Mouse (Mus musculus): ENCODE results near the gene Prr3. TPM values are rescaled to one million over a fixed set of nuclear protein-coding genes. Genes with fewer than 3 reads are reported as not detected.

Prr3 gene
- total and polyA plus RNA-seq, 2 experiments from 2014 or later, result 0.61 to 8.6 TPM

DNA sequence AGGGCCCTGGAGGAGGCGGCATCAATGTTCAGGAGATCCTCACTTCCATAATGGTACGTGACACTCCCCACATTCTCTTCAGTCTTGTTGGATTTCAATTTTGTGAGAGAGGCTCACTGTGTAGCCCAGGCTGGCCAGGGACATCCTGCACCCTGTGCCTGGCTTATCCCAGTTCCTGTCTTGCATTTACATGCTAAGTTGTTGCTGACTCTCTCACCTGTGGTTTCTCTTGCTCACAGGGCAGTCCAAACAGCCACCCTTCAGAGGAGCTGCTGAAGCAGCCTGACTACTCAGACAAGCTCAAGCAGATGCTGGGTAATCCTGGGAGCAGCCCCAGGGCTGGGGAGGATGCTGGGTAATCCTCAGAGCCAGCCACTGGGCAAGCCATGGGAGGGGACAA lies 50.5 kb downstream of the Prr3 start:
- no peak for DNase-seq (ENCODE audit: low spot score)
- no peak for TF ChIP-seq CTCF (IDR thresholded peaks at IDR 0.05; ENCODE audit: low read depth)
- TF ChIP-seq EP300 (IDR thresholded peaks at IDR 0.05; ENCODE audit: low read depth), result no peak
- Histone ChIP-seq H3K4me3 (ENCODE audit: low read depth, low read length) (no peak overlapping the region), H3K36me3 (replicated peaks; ENCODE audit: control insufficient read depth, insufficient read depth, low read length) (peaks cover 63% of the 10 kb centered on the region), H3K4me2 (ENCODE audit: low read depth, low read length) (no peak overlapping the region), H3K9me3 (replicated peaks; ENCODE audit: control insufficient read depth, low read length) (no peaks in the 10 kb centered on the region), H3K27ac (ENCODE audit: low read depth) (no peak overlapping the region), H3K9ac (replicated peaks; ENCODE audit: low read depth, low read length) (no peak overlapping the region), H3K27me3 (ENCODE audit: control insufficient read depth, insufficient read depth, low read length) (no peaks in the 10 kb centered on the region), H3K4me1 (ENCODE audit: control insufficient read depth, insufficient read depth) (no peaks in the 10 kb centered on the region)
- WGBS, result 93% methylated on average over 2 of the region's 2 CpGs
- no peak for ATAC-seq (ENCODE audit: insufficient read depth, low read depth)

DNA sequence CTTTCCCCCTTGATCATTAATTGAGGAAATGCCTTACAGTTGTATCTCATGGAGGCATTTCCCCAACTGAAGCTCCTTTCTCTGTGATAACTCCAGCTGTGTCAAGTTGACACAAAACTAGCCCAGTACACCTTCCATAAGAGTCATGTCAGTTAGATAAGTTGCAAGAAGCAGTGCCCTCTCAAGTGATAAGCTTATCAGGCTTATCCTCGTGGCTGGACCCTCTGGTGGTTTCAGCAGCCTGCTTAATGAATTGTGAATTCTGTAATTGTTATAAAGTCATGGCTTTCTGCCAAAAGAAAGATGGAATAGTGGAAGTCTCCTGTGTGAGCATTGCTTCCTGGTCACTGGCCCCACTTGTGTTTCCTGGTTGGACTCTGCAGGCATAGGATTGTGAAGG lies 52.6 kb downstream of the Prr3 start:
- Histone ChIP-seq H3K27ac (ENCODE audit: low read depth) (no peak overlapping the region), H3K9me3 (replicated peaks; ENCODE audit: control insufficient read depth, low read length) (no peaks in the 10 kb centered on the region), H3K4me1 (ENCODE audit: control insufficient read depth, insufficient read depth) (no peaks in the 10 kb centered on the region), H3K9ac (replicated peaks; ENCODE audit: low read depth, low read length) (no peak overlapping the region), H3K27me3 (ENCODE audit: control insufficient read depth, insufficient read depth, low read length) (no peaks in the 10 kb centered on the region), H3K36me3 (replicated peaks; ENCODE audit: control insufficient read depth, insufficient read depth, low read length) (peaks cover 79% of the 10 kb centered on the region), H3K4me2 (ENCODE audit: low read depth, low read length) (no peak overlapping the region), H3K4me3 (ENCODE audit: low read depth, low read length) (no peak overlapping the region)
- DNase-seq (ENCODE audit: low spot score) (no peak), ATAC-seq (ENCODE audit: insufficient read depth, low read depth) (no peak)
- WGBS, result 16% methylated on average over 1 of the region's 1 CpGs
- TF ChIP-seq EP300 (IDR thresholded peaks at IDR 0.05; ENCODE audit: low read depth) (no peak), CTCF (IDR thresholded peaks at IDR 0.05; ENCODE audit: low read depth) (no peak)

DNA sequence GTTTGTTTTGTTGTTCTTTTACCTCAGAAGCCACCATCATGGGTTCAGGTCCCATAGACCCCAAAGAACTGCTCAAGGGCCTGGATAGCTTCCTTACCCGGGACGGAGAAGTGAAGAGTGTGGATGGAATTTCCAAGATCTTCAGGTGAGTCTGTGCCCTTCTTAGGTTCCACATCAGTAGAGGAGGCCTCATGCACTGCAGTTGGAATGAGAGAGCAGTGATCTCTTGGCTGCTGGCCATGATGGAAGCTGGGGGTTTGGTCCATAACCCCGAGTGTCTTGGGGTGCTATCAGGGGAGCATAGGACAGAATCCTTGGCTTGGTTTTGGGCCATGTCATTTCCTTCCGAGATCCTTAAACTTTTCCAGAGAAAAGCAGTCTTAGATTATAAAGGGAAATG lies 56.8 kb downstream of the Prr3 start:
- DNase-seq (ENCODE audit: low spot score) (no peak), ATAC-seq (ENCODE audit: insufficient read depth, low read depth) (no peak)
- 81% methylated on average over 4 of the region's 4 CpGs for WGBS
- Histone ChIP-seq H3K4me3 (ENCODE audit: low read depth, low read length) (no peak overlapping the region), H3K36me3 (replicated peaks; ENCODE audit: control insufficient read depth, insufficient read depth, low read length) (peaks cover 51% of the 10 kb centered on the region), H3K27ac (ENCODE audit: low read depth) (no peak overlapping the region), H3K27me3 (ENCODE audit: control insufficient read depth, insufficient read depth, low read length) (no peaks in the 10 kb centered on the region), H3K9me3 (replicated peaks; ENCODE audit: control insufficient read depth, low read length) (no peaks in the 10 kb centered on the region), H3K4me1 (ENCODE audit: control insufficient read depth, insufficient read depth) (peaks cover 12% of the 10 kb centered on the region; the same call in 1 of the 2 replicates), H3K4me2 (ENCODE audit: low read depth, low read length) (no peak overlapping the region), H3K9ac (replicated peaks; ENCODE audit: low read depth, low read length) (no peak overlapping the region)
- TF ChIP-seq EP300 (IDR thresholded peaks at IDR 0.05; ENCODE audit: low read depth) (no peak), CTCF (IDR thresholded peaks at IDR 0.05; ENCODE audit: low read depth) (no peak)

GRCm38 (mm10) chr17:35922566-35922965 lies 57.5 kb downstream of the Prr3 start:
- no peak for TF ChIP-seq EP300 (IDR thresholded peaks at IDR 0.05; ENCODE audit: low read depth)
- TF ChIP-seq CTCF (IDR thresholded peaks at IDR 0.05; ENCODE audit: low read depth), result no peak
- 79% methylated on average over 3 of the region's 3 CpGs for WGBS
- H3K27me3 ChIP-seq (ENCODE audit: control insufficient read depth, insufficient read depth, low read length), result no peaks in the 10 kb centered on the region
- DNase-seq (ENCODE audit: low spot score) (no peak), ATAC-seq (ENCODE audit: insufficient read depth, low read depth) (no peak)
- peak overlapping the region; percentile 30; the same call in 1 of the 2 replicates for H3K27ac ChIP-seq (ENCODE audit: low read depth)
- no peak overlapping the region for H3K4me3 ChIP-seq (ENCODE audit: low read depth, low read length)
- H3K4me1 ChIP-seq (ENCODE audit: control insufficient read depth, insufficient read depth), result peaks cover 12% of the 10 kb centered on the region; the same call in 1 of the 2 replicates
- H3K36me3 ChIP-seq (replicated peaks; ENCODE audit: control insufficient read depth, insufficient read depth, low read length), result peaks cover 48% of the 10 kb centered on the region
- H3K9ac ChIP-seq (replicated peaks; ENCODE audit: low read depth, low read length), result no peak overlapping the region
- H3K4me2 ChIP-seq (ENCODE audit: low read depth, low read length), result no peak overlapping the region
- no peaks in the 10 kb centered on the region for H3K9me3 ChIP-seq (replicated peaks; ENCODE audit: control insufficient read depth, low read length)

MicroRNAs within 50 kb of the gene (microRNA counts, 519-probe panel; counts per million panel counts)
- not detected for microRNA mmu-miR-877

Small RNA genes within 50 kb of the gene (microRNA-seq; reads per million reads assigned to microRNA genes)
- 93.4 reads per million, percentile 54 among the genes with 10 or more reads in this experiment for gene Mir877

Other genes starting within 250 kb of the Prr3 start
- 41.7 and 50.5 TPM in 2 replicates for gene Ier3, start 158.6 kb downstream of the Prr3 start, total RNA-seq (2014; rRNA removed; ENCODE audit: low replicate concordance)
- 70.7 and 79.4 TPM in 2 replicates for gene Ier3, start 158.6 kb downstream of the Prr3 start, polyA plus RNA-seq (2015; fragmentation: Nextera tagmentation; extraction: Ambion mirVana)
- gene Flot1, start 157.0 kb downstream of the Prr3 start, total RNA-seq (2014; rRNA removed; ENCODE audit: low replicate concordance), result 161 and 163 TPM in 2 replicates
- gene Flot1, start 157.0 kb downstream of the Prr3 start, polyA plus RNA-seq (2015; fragmentation: Nextera tagmentation; extraction: Ambion mirVana), result 122 and 132 TPM in 2 replicates
- gene Tubb5, start 141.9 kb downstream of the Prr3 start, total RNA-seq (2014; rRNA removed; ENCODE audit: low replicate concordance), result 1,043 and 1,325 TPM in 2 replicates
- 259 and 267 TPM in 2 replicates for gene Tubb5, start 141.9 kb downstream of the Prr3 start, polyA plus RNA-seq (2015; fragmentation: Nextera tagmentation; extraction: Ambion mirVana)
- gene Mdc1, start 138.7 kb downstream of the Prr3 start, total RNA-seq (2014; rRNA removed; ENCODE audit: low replicate concordance), result 5.4 and 25.0 TPM in 2 replicates
- 2.3 and 3.0 TPM in 2 replicates for gene Mdc1, start 138.7 kb downstream of the Prr3 start, polyA plus RNA-seq (2015; fragmentation: Nextera tagmentation; extraction: Ambion mirVana)
- 16.1 and 36.2 TPM in 2 replicates for gene Nrm, start 118.9 kb downstream of the Prr3 start, total RNA-seq (2014; rRNA removed; ENCODE audit: low replicate concordance)
- gene Nrm, start 118.9 kb downstream of the Prr3 start, polyA plus RNA-seq (2015; fragmentation: Nextera tagmentation; extraction: Ambion mirVana), result 18.0 and 21.6 TPM in 2 replicates
- gene Ppp1r18, start 114.6 kb downstream of the Prr3 start, total RNA-seq (2014; rRNA removed; ENCODE audit: low replicate concordance), result 30.0 and 35.0 TPM in 2 replicates
- 10.0 and 11.6 TPM in 2 replicates for gene Ppp1r18, start 114.6 kb downstream of the Prr3 start, polyA plus RNA-seq (2015; fragmentation: Nextera tagmentation; extraction: Ambion mirVana)
- 18.2 and 24.1 TPM in 2 replicates for gene Dhx16, start 100.4 kb downstream of the Prr3 start, total RNA-seq (2014; rRNA removed; ENCODE audit: low replicate concordance)
- gene Dhx16, start 100.4 kb downstream of the Prr3 start, polyA plus RNA-seq (2015; fragmentation: Nextera tagmentation; extraction: Ambion mirVana), result 14.9 and 15.0 TPM in 2 replicates
- gene 2310061I04Rik, start 82.8 kb downstream of the Prr3 start, total RNA-seq (2014; rRNA removed; ENCODE audit: low replicate concordance), result 32.5 and 36.6 TPM in 2 replicates
- gene 2310061I04Rik, start 82.8 kb downstream of the Prr3 start, polyA plus RNA-seq (2015; fragmentation: Nextera tagmentation; extraction: Ambion mirVana), result 51.9 and 53.1 TPM in 2 replicates
- gene Atat1, start 70.2 kb downstream of the Prr3 start, total RNA-seq (2014; rRNA removed; ENCODE audit: low replicate concordance), result 28.6 and 31.0 TPM in 2 replicates
- 19.1 and 19.8 TPM in 2 replicates for gene Atat1, start 70.2 kb downstream of the Prr3 start, polyA plus RNA-seq (2015; fragmentation: Nextera tagmentation; extraction: Ambion mirVana)
- gene Mrps18b, start 63.8 kb downstream of the Prr3 start, total RNA-seq (2014; rRNA removed; ENCODE audit: low replicate concordance), result 38.0 and 73.7 TPM in 2 replicates
- gene Mrps18b, start 63.8 kb downstream of the Prr3 start, polyA plus RNA-seq (2015; fragmentation: Nextera tagmentation; extraction: Ambion mirVana), result 68.6 and 77.0 TPM in 2 replicates
- 11.2 and 20.7 TPM in 2 replicates for gene Ppp1r10, start 63.8 kb downstream of the Prr3 start, total RNA-seq (2014; rRNA removed; ENCODE audit: low replicate concordance)
- gene Ppp1r10, start 63.8 kb downstream of the Prr3 start, polyA plus RNA-seq (2015; fragmentation: Nextera tagmentation; extraction: Ambion mirVana), result 14.8 and 20.2 TPM in 2 replicates
- gene Abcf1, start 10.5 kb downstream of the Prr3 start, total RNA-seq (2014; rRNA removed; ENCODE audit: low replicate concordance), result 44.0 and 47.0 TPM in 2 replicates
- 68.5 and 74.5 TPM in 2 replicates for gene Abcf1, start 10.5 kb downstream of the Prr3 start, polyA plus RNA-seq (2015; fragmentation: Nextera tagmentation; extraction: Ambion mirVana)
- gene Gnl1, start 385 bp downstream of the Prr3 start, total RNA-seq (2014; rRNA removed; ENCODE audit: low replicate concordance), result 18.7 and 27.2 TPM in 2 replicates
- gene Gnl1, start 385 bp downstream of the Prr3 start, polyA plus RNA-seq (2015; fragmentation: Nextera tagmentation; extraction: Ambion mirVana), result 26.2 and 30.0 TPM in 2 replicates
- 6.2 TPM in 1 of 2 replicates, not detected in the other for gene H2-T24, start 40.3 kb upstream of the Prr3 start, total RNA-seq (2014; rRNA removed; ENCODE audit: low replicate concordance)
- gene H2-T24, start 40.3 kb upstream of the Prr3 start, polyA plus RNA-seq (2015; fragmentation: Nextera tagmentation; extraction: Ambion mirVana), result 1.8 TPM in 2 replicates
- gene H2-T23, start 52.6 kb upstream of the Prr3 start, total RNA-seq (2014; rRNA removed; ENCODE audit: low replicate concordance), result 19.2 and 34.8 TPM in 2 replicates
- gene H2-T23, start 52.6 kb upstream of the Prr3 start, polyA plus RNA-seq (2015; fragmentation: Nextera tagmentation; extraction: Ambion mirVana), result 10.3 and 10.8 TPM in 2 replicates
- gene H2-T22, start 62.5 kb upstream of the Prr3 start, total RNA-seq (2014; rRNA removed; ENCODE audit: low replicate concordance), result 17.4 and 19.6 TPM in 2 replicates
- gene H2-T22, start 62.5 kb upstream of the Prr3 start, polyA plus RNA-seq (2015; fragmentation: Nextera tagmentation; extraction: Ambion mirVana), result 8.2 and 8.4 TPM in 2 replicates
- not detected in 2 replicates for gene Gm6034, start 62.7 kb upstream of the Prr3 start, total RNA-seq (2014; rRNA removed; ENCODE audit: low replicate concordance)
- gene Gm6034, start 62.7 kb upstream of the Prr3 start, polyA plus RNA-seq (2015; fragmentation: Nextera tagmentation; extraction: Ambion mirVana), result not detected in 2 replicates
- not detected in 2 replicates for gene Gm11127, start 78.1 kb upstream of the Prr3 start, total RNA-seq (2014; rRNA removed; ENCODE audit: low replicate concordance)
- not detected in 2 replicates for gene Gm11127, start 78.1 kb upstream of the Prr3 start, polyA plus RNA-seq (2015; fragmentation: Nextera tagmentation; extraction: Ambion mirVana)
- gene Gm19684, start 141.4 kb upstream of the Prr3 start, total RNA-seq (2014; rRNA removed; ENCODE audit: low replicate concordance), result 0.35 TPM in 1 of 2 replicates, not detected in the other
- gene Gm19684, start 141.4 kb upstream of the Prr3 start, polyA plus RNA-seq (2015; fragmentation: Nextera tagmentation; extraction: Ambion mirVana), result not detected in 2 replicates
- gene Gm7030, start 149.2 kb upstream of the Prr3 start, total RNA-seq (2014; rRNA removed; ENCODE audit: low replicate concordance), result not detected in 2 replicates
- not detected in 2 replicates for gene Gm7030, start 149.2 kb upstream of the Prr3 start, polyA plus RNA-seq (2015; fragmentation: Nextera tagmentation; extraction: Ambion mirVana)
- gene Gm8909, start 188.3 kb upstream of the Prr3 start, total RNA-seq (2014; rRNA removed; ENCODE audit: low replicate concordance), result not detected in 2 replicates
- not detected in 2 replicates for gene Gm8909, start 188.3 kb upstream of the Prr3 start, polyA plus RNA-seq (2015; fragmentation: Nextera tagmentation; extraction: Ambion mirVana)
- gene H2-T3, start 210.1 kb upstream of the Prr3 start, total RNA-seq (2014; rRNA removed; ENCODE audit: low replicate concordance), result not detected in 2 replicates
- not detected in 2 replicates for gene H2-T3, start 210.1 kb upstream of the Prr3 start, polyA plus RNA-seq (2015; fragmentation: Nextera tagmentation; extraction: Ambion mirVana)

All from heart, postnatal 0 days (tissue).